Mouse (Mus musculus) C2C12 (cell line): ENCODE measurements at regions not wholly inside any gene's neighbourhood (a gene's known extent, or its start where the extent isn't known, plus 50 kb on each side); places are given as distances from the start of the nearest gene placed in this dataset.

Source experiments
- H3K27me3 ChIP-seq: one replicate; pipeline ENCODE4 v1.6.1; 2011; ENCODE audit not compliant: control insufficient read depth, insufficient read depth, insufficient read length
- H3K36me3 ChIP-seq: one replicate; pipeline ENCODE4 v1.6.1; 2011; ENCODE audit not compliant: control insufficient read depth, insufficient read depth
- H3K4me3 ChIP-seq: one replicate; pipeline ENCODE4 v1.5.1; 2011; ENCODE audit warnings: mild to moderate bottlenecking, control low read depth; ENCODE audit not compliant: poor library complexity, insufficient read depth, severe bottlenecking
- H3K79me2 ChIP-seq: one replicate; pipeline ENCODE4 v1.6.1; 2011; ENCODE audit not compliant: control insufficient read depth, insufficient read depth
- H3K79me3 ChIP-seq: one replicate; pipeline ENCODE4 v1.6.1; 2011; ENCODE audit warnings: low read depth, control low read depth
- H3ac ChIP-seq: one replicate; pipeline ENCODE3; 2011; ENCODE audit warnings: low read depth; ENCODE audit not compliant: control insufficient read depth, insufficient read length
- CEBPB ChIP-seq: IDR thresholded peaks from one replicate; pipeline ENCODE4 v1.6.1; 2011; ENCODE audit warnings: low read depth, mild to moderate bottlenecking, control low read depth, moderate library complexity
- CTCF ChIP-seq: IDR thresholded peaks from one replicate; pipeline ENCODE4 v1.5.1; 2011; ENCODE audit not compliant: control insufficient read depth, insufficient read depth, insufficient read length
- FOSL1 ChIP-seq: IDR thresholded peaks from one replicate; pipeline ENCODE4 v1.8.0; 2011; ENCODE audit warnings: mild to moderate bottlenecking, low read length; ENCODE audit not compliant: poor library complexity, insufficient read depth, severe bottlenecking
- MAX ChIP-seq: IDR thresholded peaks from one replicate; pipeline ENCODE4 v1.6.1; 2011; ENCODE audit warnings: mild to moderate bottlenecking, control low read depth
- MYOD1 ChIP-seq: IDR thresholded peaks from one replicate; pipeline ENCODE4 v1.6.1; 2011; ENCODE audit warnings: low read depth; ENCODE audit not compliant: control insufficient read depth, insufficient read length
- MYOG ChIP-seq: IDR thresholded peaks from one replicate; pipeline ENCODE4 v1.6.1; 2011; ENCODE audit not compliant: control insufficient read depth, insufficient read length; ENCODE audit errors: extremely low read depth
- USF1 ChIP-seq: IDR thresholded peaks from one replicate; pipeline ENCODE4 v1.6.1; 2011; ENCODE audit warnings: low read depth, mild to moderate bottlenecking, control low read depth, moderate library complexity

DNA sequence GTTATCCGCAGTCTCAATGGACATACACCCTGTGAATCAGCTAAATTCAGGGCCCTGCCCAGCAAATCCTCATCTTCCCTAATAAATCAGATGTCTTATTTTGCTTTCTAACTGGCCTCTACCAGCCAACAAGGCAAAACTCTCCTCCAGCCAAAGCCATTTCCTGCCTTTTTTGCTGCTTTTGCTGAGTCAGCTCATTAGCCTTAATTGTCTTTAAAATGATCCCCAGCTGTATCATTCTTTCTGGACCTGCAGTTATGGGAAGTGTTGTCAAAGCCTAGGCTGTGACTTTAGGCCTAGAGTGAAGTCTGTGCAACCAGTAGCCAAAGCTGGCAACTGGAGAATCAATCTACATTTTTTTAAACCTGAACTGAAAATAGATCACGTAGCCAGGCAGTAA lies 81.4 kb downstream of the Mtpn start:
- H3K4me3 ChIP-seq = no peak overlapping the region
- TF ChIP-seq USF1 (no peak), MAX (no peak), CTCF (no peak), MYOD1 (no peak), CEBPB (no peak), FOSL1 (no peak), MYOG (no peak)
- no peaks in the 10 kb centered on the region for H3K27me3 ChIP-seq
- H3K36me3 ChIP-seq = no peaks in the 10 kb centered on the region
- H3K79me3 ChIP-seq = no peaks in the 10 kb centered on the region
- H3K79me2 ChIP-seq = no peaks in the 10 kb centered on the region
- H3ac ChIP-seq = no peak overlapping the region

GRCm38 (mm10) chr6:35445007-35445406 lies 94.7 kb downstream of the Mtpn start:
- no peak overlapping the region for H3K4me3 ChIP-seq
- H3K79me2 ChIP-seq = no peaks in the 10 kb centered on the region
- no peaks in the 10 kb centered on the region for H3K79me3 ChIP-seq
- H3K27me3 ChIP-seq = no peaks in the 10 kb centered on the region
- TF ChIP-seq MAX = no peak
- no peak for TF ChIP-seq MYOD1
- TF ChIP-seq CEBPB = no peak
- TF ChIP-seq FOSL1 = no peak
- TF ChIP-seq MYOG = no peak
- TF ChIP-seq CTCF = no peak
- no peak for TF ChIP-seq USF1
- no peak overlapping the region for H3ac ChIP-seq
- no peaks in the 10 kb centered on the region for H3K36me3 ChIP-seq

- H3K79me2 ChIP-seq = no peaks in the 10 kb centered on the region
- H3K79me3 ChIP-seq = no peaks in the 10 kb centered on the region
- no peak overlapping the region for H3K4me3 ChIP-seq
- H3ac ChIP-seq = no peak overlapping the region
- no peak for TF ChIP-seq MYOG
- no peak for TF ChIP-seq MAX
- peak; percentile 41 for TF ChIP-seq FOSL1
- peak; percentile 43 for TF ChIP-seq MYOD1
- no peak for TF ChIP-seq USF1
- no peak for TF ChIP-seq CEBPB
- no peaks in the 10 kb centered on the region for H3K36me3 ChIP-seq
- H3K27me3 ChIP-seq = no peaks in the 10 kb centered on the region
These were observed 100.4 kb upstream of the Fam180a start for GRCm38 (mm10) chr6:35426301-35426700.

DNA sequence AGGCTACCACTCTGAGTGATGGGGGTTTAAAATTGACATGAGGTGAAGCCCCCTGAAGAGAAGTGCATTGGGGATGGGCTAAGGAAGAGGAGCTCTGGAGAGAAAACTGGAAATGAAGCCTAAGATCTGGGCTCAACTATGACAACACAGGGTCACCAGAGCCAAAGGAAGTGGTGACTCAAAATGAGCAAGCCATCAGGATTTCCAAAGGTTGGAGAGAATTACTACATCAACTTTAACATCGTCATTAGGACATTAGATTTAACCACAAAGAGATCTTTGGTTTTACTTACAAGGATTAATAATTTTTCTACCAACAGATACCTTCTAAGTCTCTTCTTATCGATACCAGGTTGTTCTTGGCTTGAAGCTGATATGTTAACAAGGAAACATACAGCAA lies 98.6 kb upstream of the Fam180a start:
- H3K36me3 ChIP-seq = no peaks in the 10 kb centered on the region
- no peaks in the 10 kb centered on the region for H3K79me2 ChIP-seq
- H3K4me3 ChIP-seq = no peak overlapping the region
- TF ChIP-seq CEBPB (peak; percentile 74), MYOG (no peak), MYOD1 (no peak), CTCF (no peak), MAX (no peak), USF1 (no peak), FOSL1 (peak; percentile 28)
- no peaks in the 10 kb centered on the region for H3K27me3 ChIP-seq
- H3K79me3 ChIP-seq = no peaks in the 10 kb centered on the region
- no peak overlapping the region for H3ac ChIP-seq

GRCm38 (mm10) chr6:35420924-35421323 lies 95.0 kb upstream of the Fam180a start:
- H3K36me3 ChIP-seq = no peaks in the 10 kb centered on the region
- TF ChIP-seq CEBPB = no peak
- TF ChIP-seq CTCF = no peak
- no peak for TF ChIP-seq MYOD1
- TF ChIP-seq MYOG = no peak
- no peak for TF ChIP-seq MAX
- no peak for TF ChIP-seq FOSL1
- no peak for TF ChIP-seq USF1
- no peaks in the 10 kb centered on the region for H3K79me2 ChIP-seq

DNA sequence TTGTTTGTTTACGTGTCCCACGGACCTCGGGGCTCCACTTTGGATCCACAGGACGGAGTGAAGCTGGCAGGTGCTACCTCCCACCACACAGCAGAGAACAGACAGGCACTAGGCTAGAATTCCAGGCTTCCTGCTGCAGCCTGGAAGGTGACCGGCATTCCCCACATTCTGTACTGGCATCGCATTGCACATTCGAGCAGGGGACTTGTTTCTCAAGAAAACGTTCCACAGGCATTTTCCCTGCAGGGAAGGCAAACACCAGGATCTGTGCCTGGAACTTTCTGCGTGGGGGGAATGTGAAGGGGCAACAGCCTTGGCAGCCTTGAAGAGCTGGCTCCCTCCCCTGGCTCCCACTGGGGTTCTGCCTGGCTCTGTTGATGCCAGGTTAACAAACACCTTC lies 79.1 kb upstream of the Fam180a start:
- Histone ChIP-seq H3K4me3 (no peak overlapping the region), H3ac (no peak overlapping the region), H3K79me2 (no peaks in the 10 kb centered on the region)

More at GRCm38 (mm10) chr6:35420924-35421323, 95.0 kb upstream of the Fam180a start:
- Histone ChIP-seq H3K79me3 (no peaks in the 10 kb centered on the region), H3K27me3 (no peaks in the 10 kb centered on the region), H3ac (no peak overlapping the region), H3K4me3 (no peak overlapping the region)

More for the DNA sequence above, 79.1 kb upstream of the Fam180a start:
- TF ChIP-seq FOSL1 = no peak
- no peak for TF ChIP-seq USF1
- no peak for TF ChIP-seq MAX
- no peak for TF ChIP-seq CEBPB
- no peak for TF ChIP-seq CTCF
- no peak for TF ChIP-seq MYOD1
- no peak for TF ChIP-seq MYOG
- no peaks in the 10 kb centered on the region for H3K79me3 ChIP-seq
- H3K27me3 ChIP-seq = no peaks in the 10 kb centered on the region
- no peaks in the 10 kb centered on the region for H3K36me3 ChIP-seq
